Mouse (Mus musculus) thymus, adult 2 months (tissue): ENCODE data around the gene Ankrd52.

ENCODE experiments used
- CTCF ChIP-seq: fragments of 200-500 bp; IDR thresholded peaks from 2 replicates; pipeline ENCODE4 v1.5.1; 2012; ENCODE audit warnings: mild to moderate bottlenecking, control low read depth, low read length, moderate library complexity, borderline replicate concordance; ENCODE audit not compliant: control insufficient read depth, poor library complexity, insufficient read depth; ENCODE audit errors: extremely low read depth
- POLR2A ChIP-seq: fragments of 200-500 bp; IDR thresholded peaks from 2 replicates; pipeline ENCODE4 v1.6.1; 2012; ENCODE audit warnings: mild to moderate bottlenecking, low read length, control low read depth, moderate library complexity; ENCODE audit not compliant: control insufficient read depth, poor library complexity, insufficient read depth; ENCODE audit errors: extremely low read depth

DNA sequence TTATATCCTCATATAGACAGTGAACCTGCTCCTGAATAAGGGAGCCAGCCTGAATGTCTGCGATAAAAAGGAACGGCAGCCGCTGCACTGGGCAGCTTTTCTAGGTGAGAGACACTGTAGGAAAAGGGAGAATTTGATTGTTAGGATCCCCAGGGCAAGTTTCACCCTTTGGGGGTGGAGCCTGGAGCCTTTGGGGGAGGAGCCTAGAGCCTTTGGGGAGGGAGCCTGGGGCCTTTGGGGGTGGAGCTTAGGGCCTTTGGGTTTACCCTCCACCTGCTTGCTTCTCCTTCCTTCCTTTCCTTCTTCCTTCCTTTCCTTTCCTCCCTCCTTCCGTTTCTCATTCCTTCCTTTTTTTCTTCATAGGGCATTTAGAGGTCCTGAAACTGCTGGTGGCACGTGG, 3.6 kb downstream of the Ankrd52 start:
- TF ChIP-seq POLR2A, result no peak
- TF ChIP-seq CTCF, result no peak
